Mouse (Mus musculus): ENCODE measurements around the gene Trpc5. TPM values are rescaled to one million over a fixed set of nuclear protein-coding genes. Genes with fewer than 3 reads are reported as not detected.

Gene Trpc5
- total RNA-seq, 1 experiment, result 0.18 TPM

DNA sequence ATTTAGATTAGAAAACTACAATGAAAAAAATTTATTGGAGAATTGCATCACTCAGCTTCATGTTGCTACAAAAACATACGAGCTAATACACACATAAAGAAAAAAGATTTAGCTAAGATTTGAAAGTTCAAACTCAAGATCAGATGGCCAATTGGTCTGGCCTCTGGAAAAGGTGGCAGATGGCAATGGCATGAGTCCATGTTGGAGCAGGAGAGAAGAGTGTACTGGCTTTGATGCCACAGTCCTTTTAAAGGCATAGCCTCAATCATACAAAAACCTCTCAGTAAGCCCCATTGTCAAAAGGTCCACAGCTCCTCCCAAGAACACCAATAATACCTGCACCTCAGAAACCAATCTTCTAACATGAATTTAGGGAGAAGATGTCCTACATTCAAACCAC lies 196.6 kb downstream of the Trpc5 start:
- no peak for TF ChIP-seq MAFK (IDR thresholded peaks at IDR 0.05; ENCODE audit: insufficient read depth, low read depth, low read length)
- no peak for TF ChIP-seq ZNF384 (IDR thresholded peaks at IDR 0.05; ENCODE audit: low read depth, low read length)
- no peak for TF ChIP-seq HCFC1 (IDR thresholded peaks at IDR 0.05; ENCODE audit: borderline replicate concordance, insufficient read depth, low read length)
- TF ChIP-seq CHD2 (IDR thresholded peaks at IDR 0.05; ENCODE audit: low read depth, low read length), result no peak
- no peak for TF ChIP-seq ZC3H11A (IDR thresholded peaks at IDR 0.05; ENCODE audit: borderline replicate concordance, low read depth, low read length)
- Histone ChIP-seq H3K9ac (ENCODE audit: insufficient read depth, low read depth, low read length, poor library complexity, severe bottlenecking) (no peak overlapping the region), H3K4me3 (ENCODE audit: insufficient read depth in 1 of 2, low read depth in 1 of 2, low read length in 2 of 2, poor library complexity in 1 of 2, severe bottlenecking in 1 of 2) (no peak overlapping the region), H3K27ac (ENCODE audit: insufficient read depth, low read depth, low read length, poor library complexity, severe bottlenecking) (no peak overlapping the region), H3K9me3 (ENCODE audit: control insufficient read depth, insufficient read depth, low read depth, low read length) (no peaks in the 10 kb centered on the region), H3K36me3 (ENCODE audit: control insufficient read depth, insufficient read depth, low read length, poor library complexity, severe bottlenecking) (no peaks in the 10 kb centered on the region), H3K4me1 (ENCODE audit: control insufficient read depth in 2 of 2, insufficient read depth in 2 of 2, low read length in 2 of 2, poor library complexity in 1 of 2) (no peaks in the 10 kb centered on the region)
- no peak for DNase-seq (ENCODE audit: low read depth, low spot score)
- in situ Hi-C loops (cut with MboI; ENCODE audit: low sequenced_read_pairs in 2 of 2, unreplicated experiment in 2 of 2), result no loop called here

DNA sequence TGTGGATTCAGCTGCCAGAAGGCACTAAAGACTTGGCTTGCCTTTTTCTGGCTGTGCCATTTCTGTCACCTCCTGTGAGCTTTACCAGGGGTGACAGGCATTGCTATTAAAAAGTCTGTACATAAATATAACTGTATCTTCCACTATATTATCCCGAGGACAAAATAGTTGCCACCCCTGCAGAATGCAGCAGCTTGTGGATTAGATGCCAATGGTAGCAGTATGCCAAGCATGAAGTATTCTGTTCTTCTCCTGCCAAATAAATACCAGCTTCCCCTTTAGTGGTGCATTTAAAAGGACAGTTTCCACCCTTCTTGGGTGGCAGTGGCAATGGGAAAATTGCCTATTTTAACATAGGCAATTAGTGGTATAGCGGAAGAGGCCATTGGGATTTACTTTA lies 223.6 kb downstream of the Trpc5 start:
- no peaks in the 10 kb centered on the region for H3K36me3 ChIP-seq (ENCODE audit: control insufficient read depth, insufficient read depth, low read length, poor library complexity, severe bottlenecking)
- TF ChIP-seq HCFC1 (IDR thresholded peaks at IDR 0.05; ENCODE audit: borderline replicate concordance, insufficient read depth, low read length), result no peak
- no peak for TF ChIP-seq ZNF384 (IDR thresholded peaks at IDR 0.05; ENCODE audit: low read depth, low read length)
- TF ChIP-seq ZC3H11A (IDR thresholded peaks at IDR 0.05; ENCODE audit: borderline replicate concordance, low read depth, low read length), result no peak
- no peak for TF ChIP-seq MAFK (IDR thresholded peaks at IDR 0.05; ENCODE audit: insufficient read depth, low read depth, low read length)
- no peak for TF ChIP-seq CHD2 (IDR thresholded peaks at IDR 0.05; ENCODE audit: low read depth, low read length)
- H3K9me3 ChIP-seq (ENCODE audit: control insufficient read depth, insufficient read depth, low read depth, low read length), result no peaks in the 10 kb centered on the region
- no peak overlapping the region for H3K4me3 ChIP-seq (ENCODE audit: insufficient read depth in 1 of 2, low read depth in 1 of 2, low read length in 2 of 2, poor library complexity in 1 of 2, severe bottlenecking in 1 of 2)
- no peak overlapping the region for H3K9ac ChIP-seq (ENCODE audit: insufficient read depth, low read depth, low read length, poor library complexity, severe bottlenecking)
- H3K27ac ChIP-seq (ENCODE audit: insufficient read depth, low read depth, low read length, poor library complexity, severe bottlenecking), result no peak overlapping the region
- DNase-seq (ENCODE audit: low read depth, low spot score), result no peak
- H3K4me1 ChIP-seq (ENCODE audit: control insufficient read depth in 2 of 2, insufficient read depth in 2 of 2, low read length in 2 of 2, poor library complexity in 1 of 2), result no peaks in the 10 kb centered on the region
- in situ Hi-C loops (cut with MboI; ENCODE audit: low sequenced_read_pairs in 2 of 2, unreplicated experiment in 2 of 2), result no loop called here

DNA sequence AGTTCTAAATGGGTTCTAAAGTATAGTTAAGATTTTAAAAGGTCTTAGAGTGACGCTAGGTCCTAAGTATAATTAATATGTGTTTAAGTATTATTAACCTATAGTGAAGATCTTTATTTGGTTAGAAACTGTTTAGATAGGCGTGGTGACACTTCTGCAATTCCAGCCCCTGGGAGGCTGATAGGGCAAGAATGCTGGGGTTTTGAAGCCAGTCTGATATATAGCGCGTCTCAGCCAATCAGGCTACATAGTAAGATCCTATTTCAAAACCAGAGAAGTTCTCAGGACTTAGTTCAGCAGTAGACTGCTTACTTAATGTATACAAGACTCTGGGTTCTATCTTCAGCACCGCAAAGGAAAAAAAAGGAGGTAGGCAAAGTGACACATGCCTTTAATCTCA lies 231.7 kb downstream of the Trpc5 start, which contains the start of gene Trpc5os:
TSS of gene Trpc5os (plus strand) at position 301 of the 400 bp plus-strand sequence.
- TF ChIP-seq ZC3H11A (IDR thresholded peaks at IDR 0.05; ENCODE audit: borderline replicate concordance, low read depth, low read length), result no peak
- Histone ChIP-seq H3K4me3 (ENCODE audit: insufficient read depth in 1 of 2, low read depth in 1 of 2, low read length in 2 of 2, poor library complexity in 1 of 2, severe bottlenecking in 1 of 2) (no peak within 1 kb of the TSS), H3K4me1 (ENCODE audit: control insufficient read depth in 2 of 2, insufficient read depth in 2 of 2, low read length in 2 of 2, poor library complexity in 1 of 2) (no peaks in the 10 kb centered on the region), H3K27ac (ENCODE audit: insufficient read depth, low read depth, low read length, poor library complexity, severe bottlenecking) (no peak within 1 kb of the TSS), H3K9ac (ENCODE audit: insufficient read depth, low read depth, low read length, poor library complexity, severe bottlenecking) (no peak within 1 kb of the TSS), H3K36me3 (ENCODE audit: control insufficient read depth, insufficient read depth, low read length, poor library complexity, severe bottlenecking) (no peaks in the 10 kb centered on the region), H3K9me3 (ENCODE audit: control insufficient read depth, insufficient read depth, low read depth, low read length) (no peaks in the 10 kb centered on the region)
- in situ Hi-C loops (cut with MboI; ENCODE audit: low sequenced_read_pairs in 2 of 2, unreplicated experiment in 2 of 2), result no loop called here
- DNase-seq (ENCODE audit: low read depth, low spot score), result no peak

DNA sequence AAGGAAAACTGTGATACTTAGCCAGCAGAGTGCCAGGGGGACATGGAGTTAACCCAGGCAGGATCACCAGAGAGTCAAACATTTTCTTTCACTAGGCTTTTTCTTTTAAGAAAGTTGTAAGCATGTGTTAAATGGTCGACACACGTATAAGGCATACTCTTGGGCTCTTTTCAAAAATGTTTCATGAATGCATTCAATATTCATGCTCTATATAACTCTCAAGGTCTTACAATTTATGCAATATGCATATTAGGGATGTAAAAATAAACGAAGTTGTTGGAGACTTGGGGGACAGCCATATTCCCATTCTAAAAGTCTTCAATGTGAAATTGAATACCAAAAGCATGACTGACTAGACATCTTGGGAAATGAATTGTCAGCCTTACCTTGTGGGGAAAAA lies 264.1 kb downstream of the Trpc5 start:
- in situ Hi-C loops (cut with MboI; ENCODE audit: low sequenced_read_pairs in 2 of 2, unreplicated experiment in 2 of 2), result no loop called here
- no peak overlapping the region for H3K27ac ChIP-seq (ENCODE audit: insufficient read depth, low read depth, low read length, poor library complexity, severe bottlenecking)
- TF ChIP-seq CHD2 (IDR thresholded peaks at IDR 0.05; ENCODE audit: low read depth, low read length) (no peak), ZC3H11A (IDR thresholded peaks at IDR 0.05; ENCODE audit: borderline replicate concordance, low read depth, low read length) (no peak), MAFK (IDR thresholded peaks at IDR 0.05; ENCODE audit: insufficient read depth, low read depth, low read length) (no peak), ZNF384 (IDR thresholded peaks at IDR 0.05; ENCODE audit: low read depth, low read length) (no peak), HCFC1 (IDR thresholded peaks at IDR 0.05; ENCODE audit: borderline replicate concordance, insufficient read depth, low read length) (no peak)
- no peaks in the 10 kb centered on the region for H3K9me3 ChIP-seq (ENCODE audit: control insufficient read depth, insufficient read depth, low read depth, low read length)
- H3K36me3 ChIP-seq (ENCODE audit: control insufficient read depth, insufficient read depth, low read length, poor library complexity, severe bottlenecking), result no peaks in the 10 kb centered on the region
- H3K4me3 ChIP-seq (ENCODE audit: insufficient read depth in 1 of 2, low read depth in 1 of 2, low read length in 2 of 2, poor library complexity in 1 of 2, severe bottlenecking in 1 of 2), result no peak overlapping the region
- H3K9ac ChIP-seq (ENCODE audit: insufficient read depth, low read depth, low read length, poor library complexity, severe bottlenecking), result no peak overlapping the region
- DNase-seq (ENCODE audit: low read depth, low spot score), result no peak
- H3K4me1 ChIP-seq (ENCODE audit: control insufficient read depth in 2 of 2, insufficient read depth in 2 of 2, low read length in 2 of 2, poor library complexity in 1 of 2), result no peaks in the 10 kb centered on the region

DNA sequence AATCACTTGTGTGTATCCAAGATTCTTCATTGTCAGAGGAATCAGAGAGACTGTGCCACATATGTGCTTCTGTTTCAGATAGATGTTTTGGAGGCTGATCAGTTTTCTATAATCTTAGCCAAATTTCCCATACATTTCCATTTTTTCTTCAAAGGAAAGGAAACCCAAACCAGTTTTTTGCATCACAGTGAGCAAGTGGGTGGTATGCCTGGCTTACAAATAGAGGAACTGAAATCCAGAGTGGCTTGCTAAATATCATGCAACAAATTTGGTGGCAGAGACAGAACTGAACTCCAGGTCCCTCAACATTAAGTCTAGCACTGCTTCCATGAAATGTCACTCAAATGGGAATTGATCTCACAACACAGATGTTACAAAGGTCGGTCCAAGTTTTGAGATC lies 266.9 kb downstream of the Trpc5 start:
- H3K36me3 ChIP-seq (ENCODE audit: control insufficient read depth, insufficient read depth, low read length, poor library complexity, severe bottlenecking), result no peaks in the 10 kb centered on the region
- TF ChIP-seq CHD2 (IDR thresholded peaks at IDR 0.05; ENCODE audit: low read depth, low read length) (no peak), MAFK (IDR thresholded peaks at IDR 0.05; ENCODE audit: insufficient read depth, low read depth, low read length) (no peak), HCFC1 (IDR thresholded peaks at IDR 0.05; ENCODE audit: borderline replicate concordance, insufficient read depth, low read length) (no peak), ZNF384 (IDR thresholded peaks at IDR 0.05; ENCODE audit: low read depth, low read length) (no peak), ZC3H11A (IDR thresholded peaks at IDR 0.05; ENCODE audit: borderline replicate concordance, low read depth, low read length) (no peak)
- no peak overlapping the region for H3K4me3 ChIP-seq (ENCODE audit: insufficient read depth in 1 of 2, low read depth in 1 of 2, low read length in 2 of 2, poor library complexity in 1 of 2, severe bottlenecking in 1 of 2)
- DNase-seq (ENCODE audit: low read depth, low spot score), result no peak
- no peaks in the 10 kb centered on the region for H3K4me1 ChIP-seq (ENCODE audit: control insufficient read depth in 2 of 2, insufficient read depth in 2 of 2, low read length in 2 of 2, poor library complexity in 1 of 2)
- H3K27ac ChIP-seq (ENCODE audit: insufficient read depth, low read depth, low read length, poor library complexity, severe bottlenecking), result no peak overlapping the region
- no peak overlapping the region for H3K9ac ChIP-seq (ENCODE audit: insufficient read depth, low read depth, low read length, poor library complexity, severe bottlenecking)
- no peaks in the 10 kb centered on the region for H3K9me3 ChIP-seq (ENCODE audit: control insufficient read depth, insufficient read depth, low read depth, low read length)
- in situ Hi-C loops (cut with MboI; ENCODE audit: low sequenced_read_pairs in 2 of 2, unreplicated experiment in 2 of 2), result no loop called here

Measured in ES-E14 (cell line).